Mouse (Mus musculus): ENCODE measurements around the gene Nup62.

- TF ChIP-seq POLR2A (IDR thresholded peaks at IDR 0.05; ENCODE audit: borderline replicate concordance, low read depth, low read length) (no peak), CTCF (IDR thresholded peaks at IDR 0.05; ENCODE audit: low read depth, low read length) (no peak)
Observed at GRCm38 (mm10) chr7:44792781-44793180, 23.1 kb upstream of the Nup62 start.
